8 mouse cellular contexts compared by ENCODE assay signal in the genomic region with DNA sequence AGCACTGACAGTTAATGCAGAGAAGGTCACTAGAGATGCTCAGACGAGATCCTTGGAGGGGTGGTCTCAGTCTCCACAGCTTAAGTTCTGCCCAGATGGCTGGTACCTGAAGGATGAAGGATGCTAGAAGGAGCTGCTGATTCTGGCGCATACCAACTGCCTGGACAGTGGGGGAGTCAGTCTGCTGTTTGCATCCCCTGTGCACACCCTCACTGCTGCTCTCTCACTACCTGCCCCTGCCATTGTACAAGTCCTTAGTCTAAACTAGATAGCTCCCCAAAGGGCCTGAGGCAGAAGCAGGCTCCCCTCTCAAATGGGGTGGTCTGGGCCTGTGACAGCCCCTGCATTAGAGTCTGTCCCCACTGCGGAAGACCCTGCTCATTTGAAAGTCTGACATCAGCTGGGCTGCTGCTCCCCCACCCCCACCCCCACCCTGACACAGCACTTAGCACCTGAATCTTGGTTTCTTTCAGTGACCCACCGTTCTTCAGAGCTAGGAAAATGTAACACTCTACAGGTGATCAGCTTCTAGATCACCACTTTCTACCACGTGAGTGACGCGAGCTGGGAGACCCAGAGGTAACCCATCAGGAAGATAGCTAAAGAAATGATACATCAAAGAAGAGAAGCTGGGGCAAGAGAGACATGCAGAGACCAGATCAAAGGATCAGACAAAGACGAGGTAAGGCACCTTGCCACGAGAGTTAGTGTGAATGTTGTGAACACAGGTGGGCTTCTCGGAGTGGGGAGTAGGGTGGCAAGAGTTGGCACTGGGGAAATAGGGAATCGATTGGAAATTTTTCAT. TPM values are rescaled to one million over a fixed set of nuclear protein-coding genes. Genes with fewer than 3 reads are reported as not detected.
DNase-seq lines count a peak whose midpoint lies in the region; ATAC-seq and TF ChIP-seq lines count a peak whose summit lies in the region.

A gene (minus strand): TSS at position 92 of the 805 bp plus-strand sequence.

- peak within 1 kb of the TSS; percentile 94 for H3K27ac ChIP-seq in gastrocnemius, adult 2 months
- peak within 1 kb of the TSS; percentile 96 for H3K27ac ChIP-seq in ES-Bruce4 (ENCODE audit: insufficient read depth, low read length)
- peak within 1 kb of the TSS; percentile 95 for H3K27ac ChIP-seq in embryonic facial prominence, embryonic 11.5 days (replicated peaks; ENCODE audit: low read depth, low read length)
- H3K27ac ChIP-seq in intestine, embryonic 14.5 days (ENCODE audit: low read depth) = peak within 1 kb of the TSS; percentile 96
- peak within 1 kb of the TSS; percentile 8; the same call in 1 of the 2 replicates for H3K27ac ChIP-seq in liver, embryonic 14.5 days

- peak; percentile 36 for TF ChIP-seq POLR2A in ES-Bruce4 (IDR thresholded peaks at IDR 0.05; ENCODE audit: insufficient read depth, low read length)

- peak; percentile 40; the same call in 1 of the 2 replicates for TF ChIP-seq EP300 in ES-Bruce4 (IDR thresholded peaks at IDR 0.05; ENCODE audit: insufficient read depth, low read depth, low read length)
- no peak for TF ChIP-seq EP300 in liver, embryonic 14.5 days (IDR thresholded peaks at IDR 0.05; ENCODE audit: low read depth)

- H3K9me3 ChIP-seq in ES-Bruce4 (replicated peaks; ENCODE audit: control insufficient read depth, insufficient read depth, low read length, poor library complexity, severe bottlenecking) = no peaks in the 10 kb centered on the region
- H3K9me3 ChIP-seq in embryonic facial prominence, embryonic 11.5 days (replicated peaks; ENCODE audit: control insufficient read depth, low read length) = no peaks in the 10 kb centered on the region
- H3K9me3 ChIP-seq in intestine, embryonic 14.5 days (ENCODE audit: control insufficient read depth, low read length) = no peaks in the 10 kb centered on the region
- no peaks in the 10 kb centered on the region for H3K9me3 ChIP-seq in liver, embryonic 14.5 days (ENCODE audit: control insufficient read depth, low read length)

- TF ChIP-seq CTCF in gastrocnemius, adult 2 months (IDR thresholded peaks at IDR 0.05) = no peak
- TF ChIP-seq CTCF in ES-Bruce4 (IDR thresholded peaks at IDR 0.05; ENCODE audit: low read depth, low read length) = no peak
- TF ChIP-seq CTCF in liver, embryonic 14.5 days (IDR thresholded peaks at IDR 0.05; ENCODE audit: low read depth) = no peak

- peak within 1 kb of the TSS; percentile 95 for H3K4me3 ChIP-seq in gastrocnemius, adult 2 months
- peak within 1 kb of the TSS; percentile 82 for H3K4me3 ChIP-seq in ES-Bruce4 (ENCODE audit: low read depth, low read length)
- peak within 1 kb of the TSS; percentile 39 for H3K4me3 ChIP-seq in embryonic facial prominence, embryonic 11.5 days (ENCODE audit: low read depth, low read length)
- H3K4me3 ChIP-seq in intestine, embryonic 14.5 days (ENCODE audit: low read depth, low read length) = peak within 1 kb of the TSS; percentile 61
- H3K4me3 ChIP-seq in liver, embryonic 14.5 days (ENCODE audit: insufficient read depth in 1 of 2, low read depth in 2 of 2, low read length in 2 of 2) = peak within 1 kb of the TSS; percentile 60 to 62

- peak within 1 kb of the TSS; percentile 86 for H3K9ac ChIP-seq in ES-Bruce4 (ENCODE audit: low read depth, poor library complexity, severe bottlenecking)
- H3K9ac ChIP-seq in embryonic facial prominence, embryonic 11.5 days (replicated peaks; ENCODE audit: low read length) = peak within 1 kb of the TSS; percentile 82
- H3K9ac ChIP-seq in intestine, embryonic 14.5 days (ENCODE audit: low read length) = peak within 1 kb of the TSS; percentile 75
- H3K9ac ChIP-seq in liver, embryonic 14.5 days (replicated peaks) = peak within 1 kb of the TSS; percentile 78

- peak; percentile 77 for ATAC-seq in embryonic facial prominence, embryonic 11.5 days (replicated peaks; ENCODE audit: insufficient number of reproducible peaks, low FRiP score, low TSS enrichment, low read depth)
- no peak for ATAC-seq in intestine, embryonic 14.5 days (replicated peaks; ENCODE audit: low FRiP score, low TSS enrichment, low read depth)
- ATAC-seq in liver, embryonic 14.5 days (ENCODE audit: insufficient read depth) = no peak
- ATAC-seq in granulocyte monocyte progenitor cell, adult 5-6 weeks (replicated peaks; ENCODE audit: poor library complexity, severe bottlenecking) = no peak

- H3K4me1 ChIP-seq in ES-Bruce4 (ENCODE audit: control insufficient read depth, insufficient read depth, low read length) = no peaks in the 10 kb centered on the region
- peaks cover 2% of the 10 kb centered on the region; the same call in 1 of the 2 replicates for H3K4me1 ChIP-seq in embryonic facial prominence, embryonic 11.5 days (ENCODE audit: control insufficient read depth, insufficient read depth, low read length)
- peaks cover 23% of the 10 kb centered on the region for H3K4me1 ChIP-seq in intestine, embryonic 14.5 days (replicated peaks; ENCODE audit: control insufficient read depth, insufficient read depth, low read length)
- H3K4me1 ChIP-seq in liver, embryonic 14.5 days (replicated peaks; ENCODE audit: control insufficient read depth in 2 of 2, insufficient read depth in 2 of 2, low read length in 1 of 2) = peaks cover 4 to 28% of the 10 kb centered on the region in 2 experiments

- H3K36me3 ChIP-seq in ES-Bruce4 (ENCODE audit: control insufficient read depth, insufficient read depth, low read length, poor library complexity, severe bottlenecking) = peaks cover 9% of the 10 kb centered on the region; the same call in 1 of the 2 replicates
- H3K36me3 ChIP-seq in embryonic facial prominence, embryonic 11.5 days (replicated peaks; ENCODE audit: control insufficient read depth, insufficient read depth, low read depth, low read length) = peaks cover 4% of the 10 kb centered on the region
- H3K36me3 ChIP-seq in intestine, embryonic 14.5 days (ENCODE audit: control insufficient read depth, insufficient read depth, low read length) = peaks cover 12% of the 10 kb centered on the region
- H3K36me3 ChIP-seq in liver, embryonic 14.5 days (replicated peaks; ENCODE audit: control insufficient read depth, insufficient read depth, low read depth) = peaks cover 7% of the 10 kb centered on the region

- peak within 1 kb of the TSS; percentile 79 for H3K4me2 ChIP-seq in embryonic facial prominence, embryonic 11.5 days (ENCODE audit: low read depth, low read length)
- peak within 1 kb of the TSS; percentile 98 for H3K4me2 ChIP-seq in intestine, embryonic 14.5 days (ENCODE audit: low read length)
- peak within 1 kb of the TSS; percentile 90 for H3K4me2 ChIP-seq in liver, embryonic 14.5 days (ENCODE audit: low read depth)

- WGBS in embryonic facial prominence, embryonic 11.5 days = 46% methylated on average over 11 of the region's 11 CpGs
- WGBS in intestine, embryonic 14.5 days = 62% methylated on average over 11 of the region's 11 CpGs
- WGBS in liver, embryonic 14.5 days (ENCODE audit: insufficient replicate concordance) = 71% methylated on average over 11 of the region's 11 CpGs

- H3K27me3 ChIP-seq in ES-Bruce4 (ENCODE audit: control insufficient read depth, insufficient read depth, low read length, poor library complexity, severe bottlenecking) = no peaks in the 10 kb centered on the region
- no peaks in the 10 kb centered on the region for H3K27me3 ChIP-seq in embryonic facial prominence, embryonic 11.5 days (ENCODE audit: control insufficient read depth, insufficient read depth, low read length)
- H3K27me3 ChIP-seq in intestine, embryonic 14.5 days (replicated peaks; ENCODE audit: control insufficient read depth, insufficient read depth, low read length) = no peaks in the 10 kb centered on the region
- no peaks in the 10 kb centered on the region for H3K27me3 ChIP-seq in liver, embryonic 14.5 days (ENCODE audit: control insufficient read depth, insufficient read depth, low read length)

- DNase-seq in gastrocnemius, adult 2 months = no peak
- DNase-seq in gastrocnemius, postnatal 36 days = no peak
- DNase-seq in embryonic facial prominence, embryonic 11.5 days (ENCODE audit: low spot score) = peak; percentile 63
- DNase-seq in intestine, embryonic 14.5 days (ENCODE audit: low spot score) = no peak
- DNase-seq in liver, embryonic 14.5 days (ENCODE audit: low read depth in 3 of 3, low spot score in 3 of 3) = no peak
- peak; percentile 74 for DNase-seq in right cerebral cortex, postnatal 4 days

- intact Hi-C loops in gastrocnemius, adult 2 months (cut with DNase I) = no loop called here
- intact Hi-C loops in gastrocnemius, postnatal 36 days (cut with DNase I) = no loop called here

RNA-seq across cellular contexts. Expression of the gene that starts here (rescaled TPM):
- not detected for total RNA-seq in gastrocnemius, adult 2 months (2021)
- total RNA-seq in gastrocnemius, postnatal 36 days (2021) = not detected
- polyA plus RNA-seq in ES-Bruce4 (2011; ENCODE audit: insufficient read depth, insufficient read length, low read depth, missing spikeins) = 28.3 and 29.7 TPM in 2 replicates
- 39.8 and 44.8 TPM in 2 replicates for polyA plus RNA-seq in embryonic facial prominence, embryonic 11.5 days (2014; fragmentation: Nextera tagmentation; extraction: Ambion mirVana)
- polyA plus RNA-seq in intestine, embryonic 14.5 days (2014; fragmentation: Nextera tagmentation; extraction: Ambion mirVana) = 23.7 and 25.2 TPM in 2 replicates
- 0.04 and 0.22 TPM in 2 replicates for polyA plus RNA-seq in liver, embryonic 14.5 days (2012; rRNA removed)
- 0.14 TPM in 2 replicates for polyA plus RNA-seq in liver, embryonic 14.5 days (2014; fragmentation: Nextera tagmentation; extraction: Ambion mirVana)
- not detected in 2 replicates for total RNA-seq in granulocyte monocyte progenitor cell, adult 5-6 weeks (2014; fragmentation: Nextera tagmentation)
- 0.26 TPM in 1 of 2 replicates, not detected in the other for total RNA-seq in granulocyte monocyte progenitor cell, adult 5-6 weeks (2017)

Comparison
In these comparisons a context has a peak if more than half of its experiments do, and no peak if none do; other contexts are left out.
1. RNA of the gene that starts here (polyA plus RNA-seq): 39.8 to 44.8 TPM in embryonic facial prominence, embryonic 11.5 days, 28.3 to 29.7 TPM in ES-Bruce4 and 23.7 to 25.2 TPM in intestine, embryonic 14.5 days; 0.04 to 0.22 TPM in liver, embryonic 14.5 days; every median in the first group is over 10 times any median in the second.
2. DNase-seq: peak in embryonic facial prominence, embryonic 11.5 days (single experiment) and right cerebral cortex, postnatal 4 days (single experiment); none in gastrocnemius, adult 2 months (single experiment), gastrocnemius, postnatal 36 days (0 of 2), intestine, embryonic 14.5 days (single experiment) and liver, embryonic 14.5 days (0 of 3).
3. H3K27ac ChIP-seq: peak in every context shown above with its lines; median percentile 96 in ES-Bruce4; 96 in intestine, embryonic 14.5 days; 95 in embryonic facial prominence, embryonic 11.5 days; 94 in gastrocnemius, adult 2 months; 8 in liver, embryonic 14.5 days.
4. H3K4me3 ChIP-seq: peak in every context shown above with its lines; median percentile 95 in gastrocnemius, adult 2 months; 82 in ES-Bruce4; 61 in intestine, embryonic 14.5 days; 61 in liver, embryonic 14.5 days; 39 in embryonic facial prominence, embryonic 11.5 days.
5. Peak in every context shown above with its lines, with median percentiles within 50 percentile points of each other: H3K9ac ChIP-seq and H3K4me2 ChIP-seq.